Mouse (Mus musculus) erythroblast, embryonic 14.5 days (primary cell): ENCODE data around the gene Git2.

Experiments used
- GATA1 ChIP-seq: IDR thresholded peaks from 2 replicates; pipeline ENCODE4 v1.6.1; 2012; ENCODE audit warnings: low read length, inconsistent platforms, mixed read lengths
- TAL1 ChIP-seq: IDR thresholded peaks from 3 replicates; pipeline ENCODE4 v1.6.1; 2012; ENCODE audit warnings: low read length, inconsistent platforms, mixed read lengths

GRCm38 (mm10) chr5:114775056-114775979, at the start of gene Git2:
- TF ChIP-seq TAL1 (no peak), GATA1 (no peak)
